Mouse (Mus musculus) midbrain, embryonic 11.5 days (tissue): Measurements from ENCODE around the gene Pold2. TPM values are rescaled to one million over a fixed set of nuclear protein-coding genes. Genes with fewer than 3 reads are reported as not detected.

Experiments
- ATAC-seq: fragments of 200-750 bp; cut with Nextera tagmentation; 2 replicates; pipeline ENCODE4 v1.8.0; 2017; ENCODE audit warnings: moderate TSS enrichment, moderate library complexity; ENCODE audit not compliant: low FRiP score
- DNase-seq: peaks from one replicate; pipeline ENCODE4 v3.0.0; 2015; ENCODE audit warnings: low spot score; ENCODE audit errors: missing footprints
- H3K27ac ChIP-seq: fragments of 300-500 bp; sonication (generic); 2 replicates; pipeline ENCODE4 v1.5.1; 2014; ENCODE audit warnings: low read depth, low read length
- H3K27me3 ChIP-seq: fragments of 300-500 bp; sonication (generic); 2 replicates; pipeline ENCODE4 v1.6.1; 2014; ENCODE audit warnings: mild to moderate bottlenecking, low read length, moderate library complexity, mixed read lengths; ENCODE audit not compliant: control insufficient read depth, insufficient read depth
- H3K36me3 ChIP-seq: fragments of 300-500 bp; sonication (generic); 2 replicates; pipeline ENCODE4 v1.6.1; 2014; ENCODE audit warnings: mild to moderate bottlenecking, low read length, moderate library complexity, mixed read lengths; ENCODE audit not compliant: control insufficient read depth, insufficient read depth
- H3K4me1 ChIP-seq: fragments of 300-500 bp; sonication (generic); 2 replicates; pipeline ENCODE4 v1.6.1; 2014; ENCODE audit warnings: low read length; ENCODE audit not compliant: control insufficient read depth, insufficient read depth
- H3K4me2 ChIP-seq: fragments of 300-500 bp; sonication (generic); 2 replicates; pipeline ENCODE4 v1.6.1; 2014; ENCODE audit warnings: mild to moderate bottlenecking, moderate library complexity
- H3K4me3 ChIP-seq: fragments of 300-500 bp; sonication (generic); 2 replicates; pipeline ENCODE4 v1.5.1; 2014; ENCODE audit warnings: low read depth, low read length
- H3K9ac ChIP-seq: fragments of 300-500 bp; sonication (generic); 2 replicates; pipeline ENCODE4 v1.6.1; 2014; ENCODE audit warnings: low read length
- H3K9me3 ChIP-seq: fragments of 300-500 bp; sonication (generic); 2 replicates; pipeline ENCODE4 v1.6.1; 2016; ENCODE audit warnings: low read length; ENCODE audit not compliant: control insufficient read depth
- WGBS: fragments of 180-500 bp; shearing (Covaris S2); extraction: QIAGEN DNeasy Blood & Tissue Kit; methylation state at CpG from one replicate; pipeline ENCODE4 v1.1.7; 2014; 5-methylcytosine and 5-hydroxymethylcytosine counted together
- polyA plus RNA-seq: library from polyadenylated mRNA; unstranded; fragments of >200 nt; fragmentation: Nextera tagmentation; extraction: Ambion mirVana; gene quantifications from 2 replicates; pipeline ENCODE4 v1.2.1, GENCODE M21; 2014

The Pold2 gene
- polyA plus RNA-seq, 1 experiment from 2014 or later = 97.4 TPM

- 86% methylated on average over 13 of the region's 13 CpGs for WGBS
- H3K4me2 ChIP-seq = no peak overlapping the region
- no peak for ATAC-seq
- H3K9ac ChIP-seq = no peak overlapping the region
- H3K4me3 ChIP-seq = no peak overlapping the region
- H3K36me3 ChIP-seq = no peaks in the 10 kb centered on the region
- H3K9me3 ChIP-seq = no peaks in the 10 kb centered on the region
- peaks cover 24% of the 10 kb centered on the region for H3K27me3 ChIP-seq
- DNase-seq = no peak
- H3K4me1 ChIP-seq = peaks cover 8% of the 10 kb centered on the region
- H3K27ac ChIP-seq = no peak overlapping the region
Measured at GRCm38 (mm10) chr11:5859883-5860550, 18.1 kb downstream of the Pold2 start.

- Histone ChIP-seq H3K4me1 (peaks cover 8% of the 10 kb centered on the region), H3K4me2 (no peak overlapping the region), H3K9ac (no peak overlapping the region), H3K27me3 (peaks cover 24% of the 10 kb centered on the region), H3K9me3 (no peaks in the 10 kb centered on the region), H3K36me3 (no peaks in the 10 kb centered on the region), H3K4me3 (no peak overlapping the region), H3K27ac (no peak overlapping the region)
- ATAC-seq (no peak), DNase-seq (no peak)
- 67% methylated on average over 1 of the region's 1 CpGs for WGBS
Measured at GRCm38 (mm10) chr11:5858723-5859122, 19.4 kb downstream of the Pold2 start.

- Histone ChIP-seq H3K9ac (no peak overlapping the region), H3K27ac (no peak overlapping the region)
- DNase-seq = no peak
Measured at GRCm38 (mm10) chr11:5856479-5857130, 21.5 kb downstream of the Pold2 start.

GRCm38 (mm10) chr11:5855902-5856301 is 22.2 kb downstream of the Pold2 start:
- no peak overlapping the region for H3K4me3 ChIP-seq
- WGBS = 43% methylated on average over 7 of the region's 7 CpGs
- no peak overlapping the region for H3K4me2 ChIP-seq
- no peaks in the 10 kb centered on the region for H3K4me1 ChIP-seq
- no peak for ATAC-seq
- H3K9ac ChIP-seq = no peak overlapping the region
- no peak for DNase-seq
- H3K27ac ChIP-seq = no peak overlapping the region
- H3K36me3 ChIP-seq = no peaks in the 10 kb centered on the region
- H3K9me3 ChIP-seq = no peaks in the 10 kb centered on the region
- H3K27me3 ChIP-seq = peaks cover 3% of the 10 kb centered on the region

More at GRCm38 (mm10) chr11:5856479-5857130, 21.5 kb downstream of the Pold2 start:
- Histone ChIP-seq H3K9me3 (no peaks in the 10 kb centered on the region), H3K4me3 (no peak overlapping the region), H3K27me3 (peaks cover 10% of the 10 kb centered on the region), H3K4me2 (no peak overlapping the region), H3K4me1 (peaks cover 4% of the 10 kb centered on the region), H3K36me3 (no peaks in the 10 kb centered on the region)
- WGBS = 80% methylated on average over 8 of the region's 8 CpGs
- ATAC-seq = no peak

- Histone ChIP-seq H3K9ac (no peak overlapping the region), H3K27me3 (no peaks in the 10 kb centered on the region), H3K36me3 (no peaks in the 10 kb centered on the region), H3K9me3 (no peaks in the 10 kb centered on the region), H3K4me3 (no peak overlapping the region), H3K4me1 (no peaks in the 10 kb centered on the region), H3K27ac (no peak overlapping the region), H3K4me2 (no peak overlapping the region)
- no peak for ATAC-seq
- no peak for DNase-seq
Measured at GRCm38 (mm10) chr11:5855481-5855880, 22.6 kb downstream of the Pold2 start.

- Histone ChIP-seq H3K27ac (no peak overlapping the region), H3K4me2 (no peak overlapping the region), H3K4me3 (no peak overlapping the region), H3K9ac (no peak overlapping the region), H3K9me3 (no peaks in the 10 kb centered on the region), H3K36me3 (no peaks in the 10 kb centered on the region), H3K27me3 (no peaks in the 10 kb centered on the region), H3K4me1 (no peaks in the 10 kb centered on the region)
- ATAC-seq = no peak
- no peak for DNase-seq
- 90% methylated on average over 1 of the region's 1 CpGs for WGBS
Measured at GRCm38 (mm10) chr11:5852314-5852713, 25.8 kb downstream of the Pold2 start.

GRCm38 (mm10) chr11:5851021-5851736 is 26.9 kb downstream of the Pold2 start:
- H3K4me3 ChIP-seq = no peak overlapping the region
- H3K9ac ChIP-seq = no peak overlapping the region
- no peaks in the 10 kb centered on the region for H3K9me3 ChIP-seq
- no peak for ATAC-seq
- DNase-seq = no peak
- WGBS = 61% methylated on average over 4 of the region's 4 CpGs
- H3K36me3 ChIP-seq = no peaks in the 10 kb centered on the region
- no peaks in the 10 kb centered on the region for H3K27me3 ChIP-seq
- H3K27ac ChIP-seq = no peak overlapping the region
- H3K4me2 ChIP-seq = no peak overlapping the region
- H3K4me1 ChIP-seq = no peaks in the 10 kb centered on the region

GRCm38 (mm10) chr11:5850452-5850851 is 27.6 kb downstream of the Pold2 start:
- no peak for ATAC-seq
- no peak for DNase-seq
- Histone ChIP-seq H3K27ac (no peak overlapping the region), H3K4me3 (no peak overlapping the region), H3K4me2 (no peak overlapping the region), H3K4me1 (no peaks in the 10 kb centered on the region), H3K36me3 (no peaks in the 10 kb centered on the region), H3K9me3 (no peaks in the 10 kb centered on the region), H3K9ac (no peak overlapping the region), H3K27me3 (no peaks in the 10 kb centered on the region)
- 76% methylated on average over 5 of the region's 5 CpGs for WGBS

GRCm38 (mm10) chr11:5849316-5849715 is 28.8 kb downstream of the Pold2 start:
- no peaks in the 10 kb centered on the region for H3K27me3 ChIP-seq
- H3K36me3 ChIP-seq = no peaks in the 10 kb centered on the region
- H3K27ac ChIP-seq = no peak overlapping the region
- ATAC-seq (no peak), DNase-seq (no peak)
- H3K4me2 ChIP-seq = no peak overlapping the region
- WGBS = 71% methylated on average over 2 of the region's 2 CpGs
- no peak overlapping the region for H3K4me3 ChIP-seq
- no peak overlapping the region for H3K9ac ChIP-seq
- no peaks in the 10 kb centered on the region for H3K4me1 ChIP-seq
- H3K9me3 ChIP-seq = no peaks in the 10 kb centered on the region
